Mouse (Mus musculus): ENCODE measurements around the gene Ppp1r14d. TPM values are rescaled to one million over a fixed set of nuclear protein-coding genes. Genes with fewer than 3 reads are reported as not detected.

The Ppp1r14d gene
- polyA plus RNA-seq, 1 experiment: not detected

DNA sequence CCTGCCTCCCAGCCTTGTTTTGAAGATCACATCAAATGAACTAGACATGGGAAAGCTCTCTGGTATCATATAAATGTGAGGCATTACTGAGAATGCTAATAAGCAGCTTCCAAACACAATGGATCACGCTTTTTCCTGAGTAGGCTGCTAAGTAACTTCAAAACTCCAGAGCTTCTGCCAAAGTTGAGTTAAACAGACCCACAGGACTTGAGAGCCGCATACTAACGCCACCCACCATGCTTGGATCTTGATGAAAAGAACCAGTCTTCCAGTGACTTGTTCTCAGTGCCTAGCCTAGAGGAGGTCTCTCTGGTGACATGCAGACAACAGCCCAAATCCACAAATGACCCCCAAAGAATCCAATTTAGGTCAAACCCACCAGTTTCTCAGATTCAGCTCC is 30.8 kb downstream of the Ppp1r14d start:
- no peak overlapping the region for H3K4me3 ChIP-seq (replicated peaks)
- H3K27me3 ChIP-seq (replicated peaks): peaks cover 6% of the 10 kb centered on the region
- peaks cover 23% of the 10 kb centered on the region for H3K4me1 ChIP-seq
- no peaks in the 10 kb centered on the region for H3K9me3 ChIP-seq
- no peaks in the 10 kb centered on the region for H3K36me3 ChIP-seq (replicated peaks; ENCODE audit: low read length)
- TF ChIP-seq FLI1 (IDR thresholded peaks at IDR 0.05; ENCODE audit: low read length) (no peak), GATA1 (IDR thresholded peaks at IDR 0.05; ENCODE audit: borderline replicate concordance, low read length) (no peak)

DNA sequence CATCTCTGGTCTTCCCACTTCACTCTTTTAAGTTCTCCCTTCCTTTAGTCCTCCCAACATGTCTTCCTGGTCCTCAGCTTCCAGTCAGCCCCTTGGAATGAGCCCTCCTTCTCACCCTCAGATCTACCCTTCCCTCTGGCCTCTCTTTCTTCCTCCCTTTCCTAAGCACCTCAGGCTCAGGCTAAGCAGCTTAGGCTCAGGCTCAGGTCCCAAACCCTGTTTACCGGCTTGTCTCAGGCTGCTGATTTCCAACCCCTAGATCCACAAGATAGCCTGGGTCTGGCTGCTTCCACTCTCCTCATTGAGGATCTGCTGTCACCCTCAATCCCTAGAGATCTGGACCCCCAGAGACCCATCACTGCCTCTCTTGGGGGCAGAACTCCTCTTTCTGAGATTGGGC is 31.7 kb downstream of the Ppp1r14d start:
- Histone ChIP-seq H3K4me3 (replicated peaks) (no peak overlapping the region), H3K4me1 (peaks cover 20% of the 10 kb centered on the region), H3K27me3 (replicated peaks) (peaks cover 6% of the 10 kb centered on the region), H3K9me3 (no peaks in the 10 kb centered on the region), H3K36me3 (replicated peaks; ENCODE audit: low read length) (no peaks in the 10 kb centered on the region)
- no peak for TF ChIP-seq GATA1 (IDR thresholded peaks at IDR 0.05; ENCODE audit: borderline replicate concordance, low read length)

- H3K4me1 ChIP-seq: peaks cover 20% of the 10 kb centered on the region
- H3K27me3 ChIP-seq (replicated peaks): peaks cover 6% of the 10 kb centered on the region
- H3K9me3 ChIP-seq: no peaks in the 10 kb centered on the region
- H3K36me3 ChIP-seq (replicated peaks; ENCODE audit: low read length): no peaks in the 10 kb centered on the region
- TF ChIP-seq FLI1 (IDR thresholded peaks at IDR 0.05; ENCODE audit: low read length) (no peak), GATA1 (IDR thresholded peaks at IDR 0.05; ENCODE audit: borderline replicate concordance, low read length) (no peak)
- H3K4me3 ChIP-seq (replicated peaks): no peak overlapping the region
Observed at GRCm38 (mm10) chr2:119197493-119197892, 32.2 kb downstream of the Ppp1r14d start.

DNA sequence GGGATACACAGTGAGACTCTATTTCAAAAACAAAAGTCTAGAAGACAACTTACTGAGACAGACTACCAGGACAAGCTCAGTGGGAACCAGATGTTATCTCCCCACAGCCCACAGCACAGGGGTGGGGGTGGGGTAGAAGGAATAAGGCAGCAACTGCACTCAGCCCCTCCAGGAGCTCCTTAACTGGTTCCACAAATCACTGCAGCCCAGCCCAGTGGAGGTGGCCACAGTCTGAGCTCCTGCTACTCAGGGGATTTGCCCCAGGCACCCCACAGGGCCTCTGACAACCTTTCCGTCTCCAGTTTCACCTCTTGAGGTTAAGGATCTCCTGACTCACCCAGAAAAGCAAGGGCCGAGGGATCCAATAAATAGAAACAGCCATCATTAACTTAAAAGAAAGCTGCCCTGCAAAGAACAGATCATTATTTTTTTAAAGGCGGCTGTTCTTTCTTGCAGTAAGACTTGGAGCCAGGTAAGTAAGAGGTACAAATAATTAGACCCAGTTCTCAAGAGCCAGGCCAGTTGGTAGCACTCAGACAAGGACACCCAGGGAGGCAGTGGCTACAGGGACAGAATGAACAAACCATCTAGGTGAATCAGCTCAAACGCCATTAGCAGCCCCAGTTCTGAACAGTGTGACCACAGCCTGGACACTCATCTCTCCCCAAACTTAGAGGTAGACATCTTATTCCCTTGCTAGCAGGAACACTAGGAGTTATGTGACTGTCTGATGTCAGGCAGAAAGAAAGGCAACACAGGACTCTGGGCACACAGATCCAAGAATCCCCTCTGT is 33.2 kb downstream of the Ppp1r14d start:
- no peaks in the 10 kb centered on the region for H3K9me3 ChIP-seq
- TF ChIP-seq GATA1 (IDR thresholded peaks at IDR 0.05; ENCODE audit: borderline replicate concordance, low read length) (no peak), FLI1 (IDR thresholded peaks at IDR 0.05; ENCODE audit: low read length) (no peak)
- peaks cover 6% of the 10 kb centered on the region for H3K27me3 ChIP-seq (replicated peaks)

GRCm38 (mm10) chr2:119194140-119194539 is 35.6 kb downstream of the Ppp1r14d start:
- Histone ChIP-seq H3K27me3 (replicated peaks) (peaks cover 4% of the 10 kb centered on the region), H3K4me1 (peaks cover 28% of the 10 kb centered on the region), H3K4me3 (replicated peaks) (no peak overlapping the region), H3K36me3 (replicated peaks; ENCODE audit: low read length) (no peaks in the 10 kb centered on the region), H3K9me3 (no peaks in the 10 kb centered on the region)
- TF ChIP-seq FLI1 (IDR thresholded peaks at IDR 0.05; ENCODE audit: low read length) (no peak), GATA1 (IDR thresholded peaks at IDR 0.05; ENCODE audit: borderline replicate concordance, low read length) (no peak)

More for the DNA sequence above, 33.2 kb downstream of the Ppp1r14d start:
- Histone ChIP-seq H3K36me3 (replicated peaks; ENCODE audit: low read length) (no peaks in the 10 kb centered on the region), H3K4me3 (replicated peaks) (no peak overlapping the region), H3K4me1 (peaks cover 20% of the 10 kb centered on the region)

GRCm38 (mm10) chr2:119190969-119191368 is 38.7 kb downstream of the Ppp1r14d start:
- Histone ChIP-seq H3K4me3 (replicated peaks) (no peak overlapping the region), H3K27me3 (replicated peaks) (no peaks in the 10 kb centered on the region), H3K4me1 (peaks cover 25% of the 10 kb centered on the region), H3K36me3 (replicated peaks; ENCODE audit: low read length) (no peaks in the 10 kb centered on the region), H3K9me3 (no peaks in the 10 kb centered on the region)
- TF ChIP-seq GATA1 (IDR thresholded peaks at IDR 0.05; ENCODE audit: borderline replicate concordance, low read length) (no peak), FLI1 (IDR thresholded peaks at IDR 0.05; ENCODE audit: low read length) (no peak)

- TF ChIP-seq GATA1 (IDR thresholded peaks at IDR 0.05; ENCODE audit: borderline replicate concordance, low read length) (no peak), FLI1 (IDR thresholded peaks at IDR 0.05; ENCODE audit: low read length) (no peak)
- Histone ChIP-seq H3K4me3 (replicated peaks) (peak overlapping the region; percentile 91), H3K27me3 (replicated peaks) (no peaks in the 10 kb centered on the region), H3K36me3 (replicated peaks; ENCODE audit: low read length) (peaks cover 7% of the 10 kb centered on the region), H3K4me1 (peaks cover 35% of the 10 kb centered on the region), H3K9me3 (no peaks in the 10 kb centered on the region)
Observed at GRCm38 (mm10) chr2:119189029-119189710, 40.5 kb downstream of the Ppp1r14d start.

DNA sequence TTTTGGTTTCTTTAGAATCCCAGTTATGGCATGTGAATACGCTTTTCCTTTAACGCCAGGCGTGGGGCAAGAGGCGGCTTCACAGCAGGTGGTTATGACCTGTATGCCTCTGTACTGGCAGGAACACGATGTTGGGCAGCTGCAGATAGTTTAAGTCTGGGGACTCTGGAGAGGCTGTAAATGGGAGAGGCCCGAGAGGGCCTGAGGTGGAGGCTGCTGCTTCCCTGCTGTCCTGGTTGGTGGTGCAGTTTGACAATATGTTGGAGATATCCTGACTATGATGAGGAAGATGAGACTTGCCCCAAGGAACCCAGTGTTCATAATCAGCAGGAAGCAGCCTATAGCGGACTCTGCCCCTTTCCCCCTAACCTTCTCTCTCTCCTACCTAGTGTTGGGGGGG is 46.8 kb downstream of the Ppp1r14d start:
- Histone ChIP-seq H3K4me1 (peaks cover 42% of the 10 kb centered on the region), H3K9me3 (no peaks in the 10 kb centered on the region), H3K27me3 (replicated peaks) (no peaks in the 10 kb centered on the region), H3K36me3 (replicated peaks; ENCODE audit: low read length) (peaks cover 47% of the 10 kb centered on the region), H3K4me3 (replicated peaks) (no peak overlapping the region)
- TF ChIP-seq GATA1 (IDR thresholded peaks at IDR 0.05; ENCODE audit: borderline replicate concordance, low read length) (no peak), FLI1 (IDR thresholded peaks at IDR 0.05; ENCODE audit: low read length) (no peak)

DNA sequence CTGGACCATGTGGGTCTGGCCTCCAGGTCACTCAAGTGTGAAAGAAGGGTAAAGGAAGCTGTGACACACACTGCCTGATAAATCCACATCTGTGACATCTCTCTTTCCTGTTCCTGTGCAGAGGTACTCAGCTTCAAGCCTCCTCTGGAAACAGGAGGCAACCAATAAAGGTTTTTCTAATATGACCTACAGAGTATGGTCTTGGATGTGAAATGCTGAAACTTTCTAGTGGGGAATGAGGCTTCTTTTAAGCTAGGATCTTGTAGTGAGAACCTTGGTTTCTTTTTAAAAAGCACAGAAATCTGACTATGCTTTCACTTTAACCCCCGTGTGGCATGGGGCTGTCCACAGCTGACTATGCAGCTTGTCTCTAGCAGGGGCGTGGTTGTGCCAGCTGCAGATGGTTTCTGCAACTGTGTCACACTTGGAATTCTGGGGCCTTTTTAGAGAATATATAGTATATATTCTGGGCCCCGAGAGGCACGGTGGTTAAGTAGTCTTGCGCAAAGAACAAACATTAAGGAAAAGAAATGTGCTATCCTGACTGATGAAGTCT is 52.2 kb downstream of the Ppp1r14d start:
- TF ChIP-seq GATA1 (IDR thresholded peaks at IDR 0.05; ENCODE audit: borderline replicate concordance, low read length) (no peak), FLI1 (IDR thresholded peaks at IDR 0.05; ENCODE audit: low read length) (no peak)
- Histone ChIP-seq H3K4me1 (peaks cover 54% of the 10 kb centered on the region), H3K27me3 (replicated peaks) (peaks cover 6% of the 10 kb centered on the region), H3K4me3 (replicated peaks) (no peak overlapping the region), H3K36me3 (replicated peaks; ENCODE audit: low read length) (peaks cover 45% of the 10 kb centered on the region), H3K9me3 (no peaks in the 10 kb centered on the region)

GRCm38 (mm10) chr2:119176761-119177160 is 52.9 kb downstream of the Ppp1r14d start:
- Histone ChIP-seq H3K36me3 (replicated peaks; ENCODE audit: low read length) (peaks cover 46% of the 10 kb centered on the region), H3K9me3 (no peaks in the 10 kb centered on the region), H3K4me1 (peaks cover 56% of the 10 kb centered on the region), H3K4me3 (replicated peaks) (no peak overlapping the region), H3K27me3 (replicated peaks) (peaks cover 6% of the 10 kb centered on the region)
- TF ChIP-seq GATA1 (IDR thresholded peaks at IDR 0.05; ENCODE audit: borderline replicate concordance, low read length): no peak
- no peak for TF ChIP-seq FLI1 (IDR thresholded peaks at IDR 0.05; ENCODE audit: low read length)

Measured in megakaryocyte, embryonic 14.5 days (primary cell).